Mouse (Mus musculus): ENCODE measurements at regions not wholly inside any gene's neighbourhood (a gene's known extent, or its start where the extent isn't known, plus 50 kb on each side); places are given as distances from the start of the nearest gene placed in this dataset.
"Not testable (repeated sequence)": the region's sequence is repeated elsewhere in the genome, so short reads cannot be mapped to it uniquely, and the experiment has no call there.

DNA sequence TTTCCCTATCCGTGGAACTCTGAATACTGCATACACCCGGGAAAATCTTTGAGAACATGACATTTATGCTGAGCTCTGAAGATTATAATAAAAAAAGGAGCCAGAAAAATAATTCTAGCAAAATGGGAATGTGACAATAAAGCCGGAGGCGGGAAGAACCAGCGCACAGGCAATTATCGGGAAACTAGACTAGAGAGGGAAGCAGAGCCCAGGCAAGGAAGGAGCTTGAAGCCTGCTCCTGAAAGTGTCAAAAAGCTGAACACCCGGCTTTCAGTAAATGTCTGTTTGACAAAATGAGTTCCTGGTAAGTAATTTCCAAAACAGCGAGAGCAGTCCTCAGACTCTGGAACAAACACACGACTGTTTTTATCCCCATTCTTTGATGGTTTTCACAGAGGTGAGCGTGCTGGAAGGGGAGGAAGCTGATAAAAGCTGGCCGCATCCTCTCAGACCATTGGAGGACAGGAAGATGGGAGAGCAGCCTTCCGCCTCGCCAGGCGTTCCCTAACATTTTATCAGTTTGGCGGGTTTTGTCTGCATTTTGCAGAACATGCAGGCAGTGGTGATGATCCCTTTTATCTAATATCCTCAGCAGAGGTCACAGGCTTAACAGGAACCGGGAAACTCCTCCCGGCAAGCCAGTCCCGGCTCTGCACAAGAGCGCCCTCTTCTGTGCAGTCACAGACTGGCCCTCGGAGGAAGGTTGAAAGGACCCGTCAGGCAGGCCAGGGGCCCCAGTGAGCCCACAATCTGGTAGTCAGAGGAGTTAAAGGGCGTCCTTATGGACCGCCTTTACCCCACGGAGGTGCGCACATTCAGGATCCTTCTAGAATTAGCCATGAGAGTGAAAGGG, 201.3 kb upstream of the 1700056E22Rik start:
- peak; percentile 58 to 82 for DNase-seq (ENCODE audit: low spot score in 2 of 2)

DNA sequence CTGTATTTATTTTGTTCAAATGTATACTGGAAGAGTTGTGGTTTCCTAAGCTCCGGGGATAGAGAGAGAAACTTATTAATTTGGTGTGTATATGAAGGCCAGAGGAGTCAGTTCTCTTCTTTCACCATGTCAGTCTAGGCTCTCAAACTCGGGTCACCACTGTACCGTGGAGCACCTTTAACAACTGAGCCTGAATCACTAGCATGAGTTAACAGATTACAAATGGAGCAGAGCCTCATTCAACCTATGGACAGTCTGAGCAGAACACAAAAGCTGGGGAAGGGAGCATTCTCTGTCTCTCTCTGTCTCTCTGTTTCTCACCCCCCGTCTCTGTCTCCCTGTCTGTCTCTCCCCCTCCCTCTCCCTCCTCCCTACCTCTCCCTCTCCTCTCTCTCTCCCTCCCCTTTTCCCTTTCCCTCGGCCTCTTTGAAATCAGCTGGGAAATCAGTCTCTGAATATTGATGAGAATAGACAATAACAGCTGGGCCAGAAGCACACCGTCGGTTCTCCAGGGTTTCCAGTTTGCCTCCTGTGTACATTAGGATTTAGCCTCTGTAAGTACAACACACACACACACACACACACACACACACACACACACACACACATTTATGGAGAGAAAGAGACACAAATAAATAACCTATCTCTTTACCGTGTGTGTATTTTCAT, 200.4 kb upstream of the 1700056E22Rik start:
- no peak for DNase-seq (ENCODE audit: low spot score in 2 of 2)

GRCm38 (mm10) chr1:184233741-184234255, 199.7 kb upstream of the 1700056E22Rik start:
- no peak for DNase-seq (ENCODE audit: low spot score in 2 of 2)

DNA sequence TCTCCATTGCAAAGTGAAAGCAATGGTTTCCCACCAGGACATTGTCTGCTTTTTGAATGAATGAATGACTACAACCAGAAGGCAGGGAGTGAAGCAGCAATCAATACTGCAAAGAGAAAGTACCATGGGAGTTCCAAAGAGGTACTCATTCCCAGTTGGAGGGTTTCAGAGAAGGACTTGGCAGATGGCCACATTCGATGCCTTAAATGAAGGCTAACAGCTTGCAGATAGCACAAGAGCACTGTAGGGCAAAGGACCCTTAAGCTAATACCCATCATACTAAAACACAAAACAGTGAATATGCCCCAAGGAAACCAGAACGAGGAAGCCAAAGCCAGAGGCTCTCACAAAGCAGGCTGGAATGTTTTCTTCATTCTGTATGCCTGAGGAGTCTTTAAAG, 188.2 kb upstream of the 1700056E22Rik start:
- DNase-seq (ENCODE audit: low spot score in 2 of 2) = no peak

DNA sequence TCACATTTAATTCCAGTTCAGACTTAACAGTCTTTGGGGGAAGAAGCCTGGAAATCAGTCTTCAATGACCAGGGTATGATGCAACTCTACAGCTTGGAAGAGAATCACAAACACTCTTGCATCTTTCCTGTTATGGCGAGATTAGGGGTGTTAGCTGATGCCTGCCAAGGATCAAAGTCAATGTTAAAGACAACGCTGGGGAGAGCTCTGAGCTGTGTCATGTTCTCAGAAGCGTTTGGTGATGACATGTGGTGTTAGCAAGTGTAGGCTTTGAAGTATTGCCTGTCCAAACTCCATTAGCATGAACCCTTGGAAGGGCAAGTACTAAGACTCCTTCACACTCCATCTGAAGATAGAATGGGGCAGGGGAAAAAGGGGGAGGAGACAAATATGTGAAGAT, 187.7 kb upstream of the 1700056E22Rik start:
- no peak for DNase-seq (ENCODE audit: low spot score in 2 of 2)

DNA sequence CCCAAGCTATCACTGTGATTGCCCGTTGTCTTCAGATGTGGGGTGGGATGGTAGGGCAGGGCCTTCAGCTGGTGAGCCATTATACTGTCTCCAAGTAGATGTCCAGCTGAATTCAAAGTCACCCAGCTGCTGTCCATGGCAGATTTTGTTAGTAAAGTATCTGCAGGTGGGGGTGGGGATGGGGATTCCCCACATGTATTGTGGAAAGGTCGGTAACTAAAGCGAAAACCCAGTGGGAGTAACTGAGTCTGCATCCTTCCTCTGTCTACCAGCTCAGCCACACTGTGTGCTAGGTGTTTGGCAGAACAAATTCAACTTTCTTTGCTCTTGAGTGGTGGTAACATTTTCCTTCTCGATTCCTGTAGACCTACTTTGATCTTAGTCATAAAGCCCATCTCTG, 163.2 kb upstream of the 1700056E22Rik start:
- DNase-seq (ENCODE audit: low spot score in 2 of 2) = no peak

DNA sequence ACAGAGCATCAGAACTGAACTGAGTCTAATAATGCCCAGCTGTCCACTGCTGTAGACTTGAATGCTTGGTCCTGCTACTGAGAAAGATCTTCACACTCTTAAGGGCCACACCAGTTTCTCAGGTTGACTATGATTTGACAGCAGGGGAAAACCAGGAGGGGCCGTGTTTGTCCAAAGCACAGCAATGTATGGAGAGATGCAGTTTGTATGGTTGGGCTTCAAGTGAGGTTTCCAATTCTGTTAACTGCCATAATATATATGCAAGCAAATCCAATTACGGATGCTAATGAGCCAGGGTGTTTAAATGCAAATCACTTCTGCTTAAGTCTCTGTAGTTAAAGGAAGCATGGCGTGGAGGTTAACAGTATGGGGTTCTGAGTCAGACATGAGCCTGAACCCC, 157.2 kb upstream of the 1700056E22Rik start:
- DNase-seq (ENCODE audit: low spot score in 2 of 2) = no peak

GRCm38 (mm10) chr1:184187582-184187981, 153.5 kb upstream of the 1700056E22Rik start:
- no peak for DNase-seq (ENCODE audit: low spot score in 2 of 2)

GRCm38 (mm10) chr1:184182163-184182562, 148.1 kb upstream of the 1700056E22Rik start:
- no peak for DNase-seq (ENCODE audit: low spot score in 2 of 2)

- not testable (repeated sequence) for DNase-seq (ENCODE audit: low spot score in 2 of 2)
Observed at GRCm38 (mm10) chr1:184174416-184174815, 140.3 kb upstream of the 1700056E22Rik start.

DNA sequence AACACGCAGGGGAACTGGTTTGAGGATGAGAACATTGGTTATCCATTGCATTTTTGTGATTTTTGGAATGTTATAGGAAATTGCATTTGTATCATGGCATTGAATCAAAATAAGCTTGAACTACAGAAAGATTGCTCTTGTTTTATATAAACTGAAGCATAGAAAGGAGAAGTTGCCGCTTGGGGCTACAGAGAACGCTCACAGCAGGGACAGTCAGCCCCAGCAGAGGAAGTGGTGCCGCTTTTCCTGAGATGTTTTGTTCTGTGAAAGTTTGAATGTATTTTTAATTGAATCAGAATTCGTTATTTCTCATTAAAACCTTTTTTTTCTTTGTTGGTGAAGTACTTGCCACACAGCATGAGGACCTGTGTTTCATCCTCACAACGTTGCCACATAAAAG, 139.6 kb upstream of the 1700056E22Rik start:
- DNase-seq (ENCODE audit: low spot score in 2 of 2) = no peak

DNA sequence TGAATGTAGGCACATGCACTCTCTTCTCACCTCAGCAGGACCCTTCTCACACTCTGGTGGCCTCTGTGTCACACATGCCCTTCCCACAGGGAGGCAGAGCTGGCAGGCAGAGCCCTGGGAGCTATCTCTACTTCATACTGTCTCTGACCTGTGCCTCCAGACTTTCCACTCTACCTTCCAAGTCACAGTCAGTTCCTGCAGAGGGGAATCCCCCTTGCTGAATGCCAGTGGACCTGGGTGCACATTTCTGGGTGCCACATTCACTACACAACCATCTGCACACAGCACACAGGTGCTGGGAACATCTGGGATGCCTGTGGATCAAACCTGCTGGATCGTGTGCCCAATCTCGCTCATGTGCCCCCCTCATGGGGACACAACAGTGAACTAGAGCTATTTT, 138.9 kb upstream of the 1700056E22Rik start:
- DNase-seq (ENCODE audit: low spot score in 2 of 2) = no peak

DNA sequence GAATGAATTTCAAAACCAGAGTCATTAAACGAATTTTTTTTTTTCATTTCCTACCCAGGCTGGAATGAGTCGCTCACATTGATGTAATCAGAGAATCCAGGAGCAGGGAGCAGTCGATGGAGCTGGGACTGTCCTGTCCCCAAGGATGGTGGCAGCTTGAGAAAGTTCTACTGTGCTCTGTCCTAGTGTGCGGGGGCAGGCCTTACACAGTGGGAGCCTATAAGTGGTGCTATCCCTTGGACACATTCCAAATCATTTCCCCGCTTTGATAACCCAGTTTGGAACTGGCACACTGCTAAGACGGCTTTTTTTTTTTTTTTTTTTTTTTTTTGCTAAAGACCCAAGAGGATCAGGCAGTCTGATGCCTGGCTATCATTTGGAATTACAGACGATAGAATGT, 137.5 kb upstream of the 1700056E22Rik start:
- no peak for DNase-seq (ENCODE audit: low spot score in 2 of 2)

GRCm38 (mm10) chr1:184170926-184171325, 136.8 kb upstream of the 1700056E22Rik start:
- DNase-seq (ENCODE audit: low spot score in 2 of 2) = no peak

- no peak for DNase-seq (ENCODE audit: low spot score in 2 of 2)
Observed at GRCm38 (mm10) chr1:184169967-184170366, 135.9 kb upstream of the 1700056E22Rik start.

DNA sequence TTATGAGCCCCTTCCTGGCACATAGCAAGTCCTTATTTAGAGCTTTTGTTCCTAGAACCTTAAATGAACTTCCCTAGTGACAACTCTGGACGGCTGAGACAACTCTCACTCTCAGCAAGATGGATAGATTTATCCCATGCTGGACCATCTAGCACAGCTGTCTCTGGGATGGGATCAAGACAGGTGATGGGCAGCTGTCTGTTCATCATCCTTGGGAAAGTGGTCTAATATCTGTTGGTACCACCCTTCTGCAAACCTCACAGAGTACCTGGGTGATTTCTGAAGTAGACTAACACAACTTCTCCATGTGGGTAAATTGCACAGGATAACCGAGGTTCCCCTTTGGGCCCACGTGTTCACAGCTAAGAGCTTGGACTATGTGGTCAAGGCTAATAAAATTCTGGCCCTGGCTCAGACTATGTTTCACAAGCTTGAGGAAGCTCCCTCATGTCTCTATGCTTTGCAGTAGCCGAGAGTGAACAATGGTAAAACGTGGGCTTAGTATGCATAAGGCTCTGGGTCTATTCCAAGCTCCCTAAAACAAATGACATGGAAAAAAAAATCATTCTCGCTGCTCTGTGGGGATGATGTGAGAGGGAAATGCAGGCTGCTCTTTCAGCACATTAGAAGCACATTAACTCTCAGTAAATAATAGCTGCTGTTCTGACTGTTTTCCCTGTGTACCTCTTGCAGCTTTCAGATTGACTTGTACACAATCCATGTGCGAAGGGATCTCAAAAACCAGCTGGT, 135.1 kb upstream of the 1700056E22Rik start:
- no peak for DNase-seq (ENCODE audit: low spot score in 2 of 2)

DNA sequence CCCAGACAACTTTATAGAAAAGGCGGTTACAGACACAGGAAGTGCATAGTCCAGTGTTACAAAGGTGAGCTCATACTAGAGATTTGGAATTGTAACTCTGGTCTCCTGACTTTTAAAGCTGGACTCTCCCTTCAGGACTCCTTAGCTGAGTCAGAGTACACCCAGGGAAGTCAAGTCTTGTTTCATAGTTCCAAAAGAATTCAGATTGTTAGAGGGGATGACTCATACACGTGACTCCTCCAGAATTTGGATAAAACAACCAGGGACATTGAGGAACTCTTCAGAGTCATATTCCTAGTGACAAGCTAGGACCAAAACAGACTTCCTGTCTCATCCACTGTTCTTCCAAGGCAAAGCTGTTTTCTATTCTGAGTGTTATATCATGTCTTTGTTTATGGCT, 132.8 kb upstream of the 1700056E22Rik start:
- DNase-seq (ENCODE audit: low spot score in 2 of 2) = no peak

GRCm38 (mm10) chr1:184162526-184162925, 128.4 kb upstream of the 1700056E22Rik start:
- DNase-seq (ENCODE audit: low spot score in 2 of 2) = not testable (repeated sequence)

DNA sequence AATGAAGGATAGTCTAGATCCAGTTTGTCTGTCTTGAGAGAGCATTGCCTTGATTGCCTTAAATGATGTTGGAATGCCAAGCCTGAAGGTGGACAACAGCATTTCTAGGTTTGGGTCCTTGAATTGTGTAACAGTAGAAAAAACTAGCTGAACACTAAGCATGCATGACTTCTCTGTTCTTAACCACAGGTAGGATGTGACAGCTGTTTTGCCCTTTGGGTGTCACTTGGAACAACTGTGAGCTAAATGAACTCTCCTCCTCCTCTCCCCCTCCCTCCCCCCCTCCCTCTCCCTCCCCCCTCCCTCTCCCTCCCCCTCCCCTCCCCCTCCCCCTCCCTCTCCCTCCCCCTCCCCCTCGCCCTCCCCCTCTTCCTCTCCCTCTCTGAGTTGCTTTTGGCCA, 113.6 kb upstream of the 1700056E22Rik start:
- no peak for DNase-seq (ENCODE audit: low spot score in 2 of 2)

DNA sequence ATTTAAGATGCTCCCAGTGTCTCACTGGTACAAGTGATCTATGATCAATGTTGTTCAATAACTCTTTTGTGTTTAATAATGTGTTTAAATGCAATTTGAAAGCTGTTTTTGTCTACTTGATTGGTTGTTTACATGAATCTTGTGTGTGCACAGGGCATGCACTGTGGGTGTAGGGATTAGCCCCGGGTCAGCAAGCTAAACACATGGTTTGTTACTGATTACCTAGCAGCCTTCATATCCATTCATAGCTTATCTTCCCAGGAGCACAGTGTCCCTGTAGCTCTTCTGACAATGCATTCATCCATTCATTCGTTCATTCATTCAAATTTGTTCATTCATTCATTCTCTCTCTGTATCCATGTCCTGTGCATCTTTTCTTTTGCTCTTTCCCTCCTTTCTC, 108.9 kb upstream of the 1700056E22Rik start:
- DNase-seq (ENCODE audit: low spot score in 2 of 2) = no peak

DNA sequence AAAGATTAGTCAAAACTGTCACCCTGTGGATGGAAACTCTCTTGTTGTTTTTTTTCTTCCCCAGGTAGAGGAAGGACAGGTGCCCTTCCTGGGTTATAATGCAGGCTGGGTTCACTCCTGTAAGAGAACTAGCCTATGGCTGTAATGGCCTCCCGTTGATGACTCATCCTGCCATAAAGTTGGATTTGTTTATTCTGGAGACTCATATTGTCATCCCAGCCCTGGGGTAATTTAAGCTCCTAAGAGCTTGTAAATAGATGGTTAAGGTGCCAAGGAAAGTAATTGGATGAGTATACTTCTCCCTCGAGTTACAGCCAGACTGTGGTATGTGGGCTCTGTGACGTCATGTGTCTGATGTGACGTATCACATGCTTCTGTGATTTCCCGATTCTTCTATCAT, 106.4 kb upstream of the 1700056E22Rik start:
- DNase-seq (ENCODE audit: low spot score in 2 of 2) = no peak

GRCm38 (mm10) chr1:184140082-184140481, 106.0 kb upstream of the 1700056E22Rik start:
- no peak for DNase-seq (ENCODE audit: low spot score in 2 of 2)

Data from right cerebral cortex, postnatal 10 days (tissue).